Mouse (Mus musculus) monocyte, adult 2 months (primary cell): ENCODE data around the gene Vwa3b.

Experiments
- DNase-seq, 2 experiments: peaks; one replicate each; pipeline ENCODE4 v3.0.0; 2022; ENCODE audit warnings: low spot score in 2 of 2, low read depth in 1 of 2

Gene Vwa3b

GRCm38 (mm10) chr1:37220134-37220907, 193.9 kb downstream of the Vwa3b start:
- no peak for DNase-seq

GRCm38 (mm10) chr1:37222002-37222401, 195.6 kb downstream of the Vwa3b start:
- DNase-seq: no peak

GRCm38 (mm10) chr1:37230404-37230803, 204.0 kb downstream of the Vwa3b start:
- no peak for DNase-seq

GRCm38 (mm10) chr1:37231295-37231701, 204.9 kb downstream of the Vwa3b start:
- DNase-seq: no peak
